Mouse (Mus musculus) limb, embryonic 15.5 days (tissue): ENCODE results near the gene Adk. TPM values are rescaled to one million over a fixed set of nuclear protein-coding genes. Genes with fewer than 3 reads are reported as not detected.

Source experiments
- ATAC-seq: fragments of 200-750 bp; cut with Nextera tagmentation; 2 replicates; pipeline ENCODE4 v1.8.0; 2017; ENCODE audit warnings: low read depth, moderate TSS enrichment; ENCODE audit not compliant: insufficient number of reproducible peaks, low FRiP score, low TSS enrichment
- H3K27ac ChIP-seq: fragments of 300-500 bp; sonication (generic); 2 replicates; pipeline ENCODE4 v1.5.1; 2015; ENCODE audit warnings: moderate library complexity, mild to moderate bottlenecking, inconsistent platforms
- H3K27me3 ChIP-seq: fragments of 300-500 bp; sonication (generic); 2 replicates; pipeline ENCODE4 v1.6.1; 2015; ENCODE audit warnings: inconsistent platforms
- H3K36me3 ChIP-seq: fragments of 300-500 bp; sonication (generic); 2 replicates; pipeline ENCODE4 v1.6.1; 2015; ENCODE audit warnings: inconsistent platforms
- H3K4me1 ChIP-seq: fragments of 300-500 bp; sonication (generic); 2 replicates; pipeline ENCODE4 v1.6.1; 2015; ENCODE audit warnings: inconsistent platforms
- H3K4me2 ChIP-seq: fragments of 300-500 bp; sonication (generic); 2 replicates; pipeline ENCODE4 v1.6.1; 2015; ENCODE audit warnings: mild to moderate bottlenecking, inconsistent platforms
- H3K4me3 ChIP-seq: fragments of 300-500 bp; sonication (generic); 2 replicates; pipeline ENCODE4 v1.5.1; 2015; ENCODE audit warnings: mild to moderate bottlenecking, inconsistent platforms
- H3K9ac ChIP-seq: fragments of 300-500 bp; sonication (generic); 2 replicates; pipeline ENCODE4 v1.6.1; 2015; ENCODE audit warnings: inconsistent platforms
- H3K9me3 ChIP-seq: fragments of 300-500 bp; sonication (generic); 2 replicates; pipeline ENCODE4 v1.6.1; 2016; ENCODE audit warnings: inconsistent platforms
- WGBS: fragments of 180-500 bp; shearing (Covaris S2); methylation state at CpG from one replicate; pipeline ENCODE4 v1.1.7; 2015; 5-methylcytosine and 5-hydroxymethylcytosine counted together
- polyA plus RNA-seq: library from polyadenylated mRNA; unstranded; fragments of >200 nt; fragmentation: Nextera tagmentation; extraction: Ambion mirVana; gene quantifications from 2 replicates; pipeline ENCODE4 v1.2.1, GENCODE M21; 2015

Adk gene
- polyA plus RNA-seq, 1 experiment from 2014 or later = 148 TPM

DNA sequence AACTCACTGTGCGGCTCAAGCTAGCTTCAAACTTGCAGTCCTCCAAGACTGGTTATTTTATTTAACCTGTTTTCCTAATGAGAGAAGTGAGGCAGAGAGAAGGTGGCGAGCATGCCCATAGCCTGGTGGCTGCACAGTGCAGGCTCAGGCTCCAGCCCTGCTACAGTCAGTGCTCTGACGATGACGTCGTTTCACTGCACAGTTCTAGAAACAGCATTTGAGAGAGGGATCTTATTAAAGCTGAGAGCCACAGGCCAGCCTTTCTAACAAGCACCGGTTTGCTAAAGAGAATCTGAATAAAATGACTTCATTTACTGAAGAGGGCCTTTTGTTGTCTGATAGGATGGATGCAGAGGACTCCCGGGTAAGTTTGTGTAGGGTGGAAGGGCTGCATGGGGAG lies 375.0 kb downstream of the Adk start:
- Histone ChIP-seq H3K9me3 (no peaks in the 10 kb centered on the region), H3K27ac (no peak overlapping the region), H3K4me1 (peaks cover 5% of the 10 kb centered on the region), H3K36me3 (no peaks in the 10 kb centered on the region), H3K27me3 (no peaks in the 10 kb centered on the region), H3K9ac (no peak overlapping the region), H3K4me3 (no peak overlapping the region), H3K4me2 (no peak overlapping the region)
- no peak for ATAC-seq
- 64% methylated on average over 7 of the region's 7 CpGs for WGBS

DNA sequence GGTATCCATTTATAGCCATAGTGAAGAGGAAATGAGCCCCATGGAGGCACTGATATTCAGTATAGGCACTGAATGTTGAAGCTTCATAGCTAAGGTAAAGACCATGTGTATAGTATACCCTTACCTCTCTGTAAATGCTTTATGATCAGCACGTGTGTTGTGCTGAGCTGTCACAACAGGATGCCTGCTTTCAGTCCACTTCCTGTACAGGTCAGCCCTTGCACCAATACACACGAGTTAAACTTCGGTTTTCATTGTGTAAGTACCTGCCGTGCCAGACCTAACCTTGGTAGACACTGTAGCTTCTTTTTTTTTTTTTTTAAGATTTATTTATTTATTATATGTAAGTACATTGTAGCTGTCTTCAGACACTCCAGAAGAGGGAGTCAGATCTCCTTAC lies 381.0 kb downstream of the Adk start:
- H3K27ac ChIP-seq = 0 out of 2 replicates have a peak overlapping the region, but pooled peaks have one; percentile 33
- H3K36me3 ChIP-seq = no peaks in the 10 kb centered on the region
- H3K4me2 ChIP-seq = no peak overlapping the region
- no peak overlapping the region for H3K4me3 ChIP-seq
- H3K4me1 ChIP-seq = peaks cover 10% of the 10 kb centered on the region; the same call in 1 of the 2 replicates
- no peak for ATAC-seq
- H3K9me3 ChIP-seq = no peaks in the 10 kb centered on the region
- WGBS = 56% methylated on average over 4 of the region's 4 CpGs
- no peak overlapping the region for H3K9ac ChIP-seq
- H3K27me3 ChIP-seq = no peaks in the 10 kb centered on the region

DNA sequence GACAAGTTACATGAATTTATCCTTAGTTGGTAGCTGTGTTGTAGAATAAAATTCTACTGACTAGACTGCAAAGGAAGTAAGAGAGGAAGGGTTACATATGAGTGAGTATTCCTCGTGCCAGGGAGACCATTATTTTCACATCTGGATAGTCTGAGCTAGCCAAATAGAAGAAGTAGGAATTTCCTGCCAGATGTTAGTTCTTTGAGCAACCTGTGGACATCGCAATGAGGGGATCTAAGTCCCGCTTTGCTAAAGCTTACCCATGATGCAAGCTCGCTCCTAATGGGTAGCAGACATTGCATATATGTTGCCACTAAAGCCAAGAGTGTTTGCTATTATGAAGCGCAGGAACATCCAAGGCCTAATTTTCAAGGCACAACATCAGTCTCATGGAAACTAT lies 381.6 kb downstream of the Adk start:
- H3K9me3 ChIP-seq = no peaks in the 10 kb centered on the region
- 35% methylated on average over 5 of the region's 5 CpGs for WGBS
- H3K27ac ChIP-seq = no peak overlapping the region
- H3K4me1 ChIP-seq = peaks cover 10% of the 10 kb centered on the region; the same call in 1 of the 2 replicates
- no peak overlapping the region for H3K4me2 ChIP-seq
- H3K27me3 ChIP-seq = no peaks in the 10 kb centered on the region
- H3K4me3 ChIP-seq = no peak overlapping the region
- no peak overlapping the region for H3K9ac ChIP-seq
- peak; percentile 65; the same call in 1 of the 2 replicates for ATAC-seq
- H3K36me3 ChIP-seq = no peaks in the 10 kb centered on the region

DNA sequence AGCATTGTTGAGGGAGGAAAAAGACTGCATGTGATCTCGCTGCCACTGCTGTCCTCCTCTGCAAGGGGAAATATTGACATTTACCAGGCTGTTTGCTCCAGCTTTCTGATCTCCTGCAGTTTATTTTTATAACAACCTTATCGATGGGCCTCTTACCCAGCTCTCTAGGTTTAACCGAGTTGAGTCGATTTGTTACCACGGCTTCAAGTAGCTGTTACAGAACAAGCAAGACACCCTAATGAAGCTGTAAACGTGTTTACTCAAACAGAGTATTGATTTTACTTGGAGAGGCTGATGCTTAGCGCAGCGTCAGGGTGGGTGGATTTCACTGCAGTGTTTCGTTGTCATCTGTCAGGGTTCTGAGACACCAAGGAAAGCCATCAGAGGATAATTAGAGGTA lies 382.3 kb downstream of the Adk start:
- H3K4me3 ChIP-seq = no peak overlapping the region
- H3K27ac ChIP-seq = peak overlapping the region; percentile 63; the same call in 1 of the 2 replicates
- H3K9ac ChIP-seq = no peak overlapping the region
- WGBS = 30% methylated on average over 9 of the region's 9 CpGs
- no peaks in the 10 kb centered on the region for H3K9me3 ChIP-seq
- H3K4me1 ChIP-seq = peaks cover 10% of the 10 kb centered on the region; the same call in 1 of the 2 replicates
- H3K4me2 ChIP-seq = no peak overlapping the region
- no peak for ATAC-seq
- H3K27me3 ChIP-seq = no peaks in the 10 kb centered on the region
- H3K36me3 ChIP-seq = no peaks in the 10 kb centered on the region

DNA sequence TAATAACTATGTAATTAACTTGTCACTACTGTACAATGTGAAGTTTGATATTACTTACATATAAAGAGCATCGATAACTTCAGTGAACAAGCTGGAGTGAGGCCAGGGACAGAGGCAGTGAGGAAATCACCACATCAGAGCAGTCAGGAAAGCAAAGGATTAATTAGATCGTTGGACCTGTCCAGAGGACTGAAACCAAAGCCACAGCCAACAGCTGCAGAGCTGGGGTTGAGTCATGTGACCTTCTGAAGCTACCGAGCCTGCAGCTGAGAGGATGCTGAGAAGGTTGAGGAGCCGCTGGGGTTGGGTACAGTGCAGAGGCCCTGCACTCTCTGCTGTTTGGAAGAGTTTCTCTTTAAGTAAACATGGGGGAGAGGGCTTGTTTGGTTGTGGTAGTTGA lies 387.4 kb downstream of the Adk start:
- no peak overlapping the region for H3K27ac ChIP-seq

GRCm38 (mm10) chr14:21440526-21440925 lies 388.2 kb downstream of the Adk start:
- no peak overlapping the region for H3K9ac ChIP-seq
- H3K9me3 ChIP-seq = no peaks in the 10 kb centered on the region
- H3K27me3 ChIP-seq = no peaks in the 10 kb centered on the region
- H3K4me1 ChIP-seq = peaks cover 23% of the 10 kb centered on the region
- peak overlapping the region; percentile 82 for H3K27ac ChIP-seq
- no peak overlapping the region for H3K4me2 ChIP-seq
- H3K36me3 ChIP-seq = no peaks in the 10 kb centered on the region
- ATAC-seq = no peak
- WGBS = 73% methylated on average over 2 of the region's 2 CpGs
- H3K4me3 ChIP-seq = no peak overlapping the region

More for the DNA sequence above, 387.4 kb downstream of the Adk start:
- Histone ChIP-seq H3K9me3 (no peaks in the 10 kb centered on the region), H3K36me3 (no peaks in the 10 kb centered on the region), H3K27me3 (no peaks in the 10 kb centered on the region), H3K4me1 (peaks cover 26% of the 10 kb centered on the region), H3K9ac (no peak overlapping the region), H3K4me2 (no peak overlapping the region), H3K4me3 (no peak overlapping the region)
- ATAC-seq = no peak
- WGBS = 17% methylated on average over 4 of the region's 4 CpGs

DNA sequence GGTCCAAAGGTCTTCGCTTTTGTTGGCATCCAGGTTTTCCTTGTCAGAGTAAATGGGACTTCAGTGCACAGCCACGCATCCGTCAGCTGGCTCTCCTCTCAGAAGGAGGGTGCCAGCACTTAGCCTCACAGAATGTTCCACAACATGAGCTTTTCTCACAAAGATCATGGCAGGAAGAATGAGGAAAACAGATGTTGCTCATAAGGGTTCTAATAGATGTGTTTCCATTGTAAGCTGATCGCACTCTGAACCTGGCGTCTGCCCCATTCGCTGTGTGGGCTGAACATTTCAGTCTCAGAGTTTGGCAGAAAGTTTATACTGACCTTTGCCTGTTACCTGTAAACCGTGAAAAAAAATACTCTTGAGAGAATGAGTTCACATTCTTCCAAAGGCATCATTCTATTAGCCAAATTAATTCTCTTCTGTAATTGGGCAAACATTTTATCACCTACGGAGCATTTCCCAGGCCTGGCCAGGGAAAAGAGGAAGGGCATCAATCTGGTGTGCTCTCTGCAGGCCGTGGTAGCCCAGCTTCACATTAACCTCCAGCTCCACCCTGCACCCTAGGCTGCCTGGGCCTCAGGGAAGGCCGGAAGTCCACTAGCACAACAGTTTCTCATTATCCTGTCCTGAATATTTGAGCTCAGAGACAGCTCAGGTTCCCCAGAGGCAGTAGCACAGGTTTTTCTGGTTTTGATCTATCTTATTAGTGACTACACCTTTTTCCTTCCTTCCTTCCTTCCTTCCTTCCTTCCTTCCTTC lies 389.6 kb downstream of the Adk start:
- Histone ChIP-seq H3K4me2 (no peak overlapping the region), H3K9ac (no peak overlapping the region)

DNA sequence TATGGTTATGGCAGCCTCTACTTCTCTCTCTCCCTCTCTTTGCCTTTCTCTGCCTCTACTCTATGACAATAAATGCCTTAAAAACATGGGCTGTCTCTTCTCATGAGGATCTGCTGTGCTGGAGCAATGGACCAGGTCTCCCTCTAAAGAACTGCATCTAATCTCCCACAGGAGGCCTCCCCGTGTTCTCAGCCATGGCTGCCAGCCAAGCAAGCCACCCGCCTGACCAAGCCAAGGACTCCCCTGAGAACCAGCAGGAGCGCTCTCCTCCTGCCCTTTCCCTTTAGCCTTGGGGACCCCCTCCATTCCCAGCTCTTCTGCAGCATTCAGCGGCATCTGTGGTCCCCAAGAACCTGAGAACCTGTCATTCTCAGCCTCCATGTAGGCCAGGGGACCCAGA lies 400.2 kb downstream of the Adk start:
- Histone ChIP-seq H3K4me3 (no peak overlapping the region), H3K9ac (no peak overlapping the region), H3K9me3 (no peaks in the 10 kb centered on the region), H3K27me3 (no peaks in the 10 kb centered on the region), H3K4me2 (no peak overlapping the region), H3K36me3 (peaks cover 10% of the 10 kb centered on the region; the same call in 1 of the 2 replicates), H3K27ac (no peak overlapping the region), H3K4me1 (0 out of 2 replicates have a peak, but pooled peaks cover 2% of the 10 kb centered on the region)
- WGBS = 67% methylated on average over 4 of the region's 4 CpGs
- no peak for ATAC-seq

More for the DNA sequence above, 389.6 kb downstream of the Adk start:
- H3K4me1 ChIP-seq = peaks cover 23% of the 10 kb centered on the region
- H3K27me3 ChIP-seq = no peaks in the 10 kb centered on the region
- WGBS = 26% methylated on average over 10 of the region's 10 CpGs
- H3K27ac ChIP-seq = peak overlapping the region; percentile 82
- no peaks in the 10 kb centered on the region for H3K36me3 ChIP-seq
- no peak overlapping the region for H3K4me3 ChIP-seq
- no peaks in the 10 kb centered on the region for H3K9me3 ChIP-seq
- peak; percentile 73 for ATAC-seq

GRCm38 (mm10) chr14:21453896-21454295 lies 401.5 kb downstream of the Adk start:
- Histone ChIP-seq H3K9ac (no peak overlapping the region), H3K4me2 (no peak overlapping the region), H3K4me1 (peaks cover 5% of the 10 kb centered on the region; the same call in 1 of the 2 replicates), H3K9me3 (no peaks in the 10 kb centered on the region), H3K36me3 (peaks cover 9% of the 10 kb centered on the region; the same call in 1 of the 2 replicates), H3K27me3 (no peaks in the 10 kb centered on the region), H3K27ac (no peak overlapping the region), H3K4me3 (no peak overlapping the region)
- 84% methylated on average over 2 of the region's 2 CpGs for WGBS
- no peak for ATAC-seq

DNA sequence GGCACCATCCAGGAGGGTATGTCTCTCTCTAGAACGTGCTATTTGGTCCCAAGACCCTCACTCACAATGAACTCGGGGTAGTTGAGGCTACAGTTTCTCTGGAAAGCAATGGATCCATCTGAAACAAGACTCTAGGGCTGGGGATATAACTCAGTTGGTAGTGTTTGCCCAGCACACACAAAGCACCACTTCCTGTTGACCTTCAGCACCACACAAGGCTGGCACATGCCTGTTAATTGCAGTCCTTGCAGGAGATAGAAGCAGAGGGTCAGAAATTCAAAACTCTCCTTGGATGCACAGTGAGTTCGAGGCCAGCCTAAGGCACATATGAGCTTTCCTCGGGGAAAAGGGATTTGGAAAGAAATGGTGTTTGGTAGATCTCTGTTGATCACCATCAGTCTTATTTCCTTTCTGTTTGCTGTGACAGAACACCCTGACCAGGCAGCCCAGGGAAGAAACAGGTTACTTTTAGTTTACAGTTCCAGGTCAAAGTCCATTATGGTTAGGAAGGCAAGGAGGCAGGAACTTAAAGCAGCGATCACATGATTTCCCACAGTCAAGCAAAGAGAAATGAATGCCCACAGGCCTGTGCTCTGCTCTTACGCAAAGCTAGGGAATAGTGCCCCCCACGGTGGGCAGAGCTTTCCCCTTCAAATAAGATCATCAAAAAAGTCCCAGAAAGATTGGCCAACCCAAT lies 403.4 kb downstream of the Adk start:
- Histone ChIP-seq H3K27me3 (no peaks in the 10 kb centered on the region), H3K9ac (no peak overlapping the region), H3K9me3 (no peaks in the 10 kb centered on the region), H3K36me3 (no peaks in the 10 kb centered on the region), H3K4me2 (no peak overlapping the region), H3K4me1 (peaks cover 15% of the 10 kb centered on the region; the same call in 1 of the 2 replicates), H3K27ac (no peak overlapping the region), H3K4me3 (no peak overlapping the region)
- 91% methylated on average over 7 of the region's 7 CpGs for WGBS
- no peak for ATAC-seq

GRCm38 (mm10) chr14:21456526-21456925 lies 404.2 kb downstream of the Adk start:
- no peak for ATAC-seq
- Histone ChIP-seq H3K36me3 (no peaks in the 10 kb centered on the region), H3K9me3 (no peaks in the 10 kb centered on the region), H3K4me2 (no peak overlapping the region), H3K4me3 (no peak overlapping the region), H3K4me1 (peaks cover 15% of the 10 kb centered on the region; the same call in 1 of the 2 replicates), H3K27ac (no peak overlapping the region), H3K27me3 (no peaks in the 10 kb centered on the region), H3K9ac (no peak overlapping the region)

GRCm38 (mm10) chr14:21457876-21458275 lies 405.5 kb downstream of the Adk start:
- Histone ChIP-seq H3K27ac (no peak overlapping the region), H3K9me3 (no peaks in the 10 kb centered on the region), H3K27me3 (no peaks in the 10 kb centered on the region), H3K4me2 (no peak overlapping the region), H3K4me1 (peaks cover 19% of the 10 kb centered on the region; the same call in 1 of the 2 replicates), H3K4me3 (no peak overlapping the region), H3K36me3 (no peaks in the 10 kb centered on the region), H3K9ac (no peak overlapping the region)
- no peak for ATAC-seq
- 85% methylated on average over 5 of the region's 5 CpGs for WGBS
